Mouse (Mus musculus) layer of hippocampus, postnatal 10 days (tissue): ENCODE results near the gene Gm21209. TPM values are rescaled to one million over a fixed set of nuclear protein-coding genes. Genes with fewer than 3 reads are reported as not detected.
"Not testable (repeated sequence)": the region's sequence is repeated elsewhere in the genome, so short reads cannot be mapped to it uniquely, and the experiment has no call there.

Experiments used
- DNase-seq, 2 experiments: peaks; one replicate each; pipeline ENCODE4 v3.0.0; 2021; ENCODE audit warnings: low spot score in 2 of 2
- long read RNA-seq: library from polyadenylated mRNA; stranded (forward); transcript quantifications from one replicate; pipeline ENCODE4 v2.0.0, GENCODE M21; 2023
- total RNA-seq, 2 experiments: library from RNA; stranded (reverse); gene quantifications; 2 replicates each; pipeline ENCODE4 v1.2.3; 2021

Gm21209 gene
- not detected for total RNA-seq
- long read RNA-seq = 0 reads

GRCm38 (mm10) chrY:49570856-49571255, at the start of gene Gm21209:
Gm21209 (plus strand) TSS chrY:49571156.
- not testable (repeated sequence) for DNase-seq
